Mouse (Mus musculus) MEL (cell line): ENCODE results near the gene Stk10.

Experiments used
- CTCF ChIP-seq, 3 experiments: IDR thresholded peaks in 2 of 3; conservative IDR thresholded peaks in 1 of 3; 2 replicates each; pipeline ENCODE4 v1.5.1; 2011 to 2012; ENCODE audit warnings: low read length in 3 of 3, low read depth in 2 of 3, mild to moderate bottlenecking in 2 of 3, improper control_type of control experiment in 1 of 3, inconsistent platforms in 1 of 3, mixed read lengths in 1 of 3, moderate library complexity in 1 of 3; ENCODE audit not compliant: control insufficient read depth in 1 of 3, insufficient read depth in 1 of 3, poor library complexity in 1 of 3, severe bottlenecking in 1 of 3
- E2F4 ChIP-seq: IDR thresholded peaks from 2 replicates; pipeline ENCODE4 v1.6.1; 2011; ENCODE audit warnings: low read depth, low read length, improper control_type of control experiment, borderline replicate concordance
- EP300 ChIP-seq, 2 experiments: IDR thresholded peaks; 2 replicates each; pipeline ENCODE4 v1.6.1; 2011; ENCODE audit warnings: improper control_type of control experiment in 2 of 2, low read length in 2 of 2, low read depth in 1 of 2, mild to moderate bottlenecking in 1 of 2
- MAFK ChIP-seq: IDR thresholded peaks from 2 replicates; pipeline ENCODE4 v1.6.1; 2011; ENCODE audit warnings: low read depth, mild to moderate bottlenecking, low read length, improper control_type of control experiment, borderline replicate concordance
- MAX ChIP-seq: IDR thresholded peaks from 2 replicates; pipeline ENCODE4 v1.6.1; 2011; ENCODE audit warnings: low read length, improper control_type of control experiment
- MAZ ChIP-seq: IDR thresholded peaks from 2 replicates; pipeline ENCODE4 v1.6.1; 2012; ENCODE audit warnings: low read depth, mild to moderate bottlenecking, inconsistent platforms, low read length, improper control_type of control experiment
- RAD21 ChIP-seq: IDR thresholded peaks from 2 replicates; pipeline ENCODE4 v1.6.1; 2011; ENCODE audit warnings: mild to moderate bottlenecking, low read depth, low read length, improper control_type of control experiment
- ZMIZ1 ChIP-seq: IDR thresholded peaks from 2 replicates; pipeline ENCODE4 v1.6.1; 2012; ENCODE audit warnings: low read depth, mild to moderate bottlenecking, inconsistent platforms, low read length, improper control_type of control experiment, moderate library complexity
- ZNF384 ChIP-seq: IDR thresholded peaks from 2 replicates; pipeline ENCODE4 v1.6.1; 2012; ENCODE audit warnings: low read depth, mild to moderate bottlenecking, inconsistent platforms, low read length, improper control_type of control experiment

DNA sequence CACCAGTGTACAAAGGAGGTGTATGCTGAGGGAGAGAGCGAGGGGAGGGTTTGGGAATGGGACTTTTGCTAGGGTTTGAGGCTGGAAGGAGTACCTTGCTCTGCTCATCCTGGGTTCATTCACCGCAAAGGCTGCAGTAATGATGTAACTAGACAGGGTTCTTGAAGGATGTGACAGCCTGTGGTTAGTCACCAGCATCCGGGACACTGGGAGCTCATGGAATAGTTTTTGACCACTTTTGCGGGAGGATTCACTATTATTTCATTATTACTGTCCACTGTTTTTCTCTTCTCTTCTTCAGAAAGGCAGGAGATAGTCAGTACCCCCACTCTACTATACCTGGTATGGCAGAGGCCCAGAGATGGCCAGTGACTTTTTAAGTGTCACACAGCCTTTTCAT is 9.1 kb downstream of the Stk10 start:
- TF ChIP-seq MAZ (no peak), E2F4 (no peak), CTCF (IDR thresholded peaks at IDR 0.05 in 2 of 3, conservative IDR thresholded peaks at IDR 0.05 in 1 of 3; ENCODE audit: control insufficient read depth in 1 of 3, insufficient read depth in 1 of 3, low read depth in 2 of 3, low read length in 3 of 3, poor library complexity in 1 of 3, severe bottlenecking in 1 of 3) (no peak), MAX (no peak), RAD21 (no peak), EP300 (IDR thresholded peaks at IDR 0.05; ENCODE audit: low read depth in 1 of 2, low read length in 2 of 2) (no peak), ZMIZ1 (no peak), ZNF384 (no peak), MAFK (no peak)
